Mouse (Mus musculus) kidney, adult 8-10 months (tissue): ENCODE results near the gene Ndufaf3.

Source experiments
- DNase-seq, 2 experiments: peaks; one replicate each; pipeline ENCODE4 v3.0.0; 2022

Ndufaf3 gene

GRCm38 (mm10) chr9:108516380-108517251, 50.6 kb downstream of the Ndufaf3 start, which contains the start of gene Qrich1:
TSS of gene Qrich1 (plus strand) at chr9:108516806.
- DNase-seq, result peak; percentile 95 to 96
